Mouse (Mus musculus): ENCODE data around the gene Ccdc24.

- TF ChIP-seq GATA1 (IDR thresholded peaks at IDR 0.05; ENCODE audit: low read length) (no peak), TAL1 (IDR thresholded peaks at IDR 0.05; ENCODE audit: low read length) (no peak)
These were observed 31.5 kb downstream of the Ccdc24 start for GRCm38 (mm10) chr4:117840821-117841220.

Measured in erythroblast, embryonic 14.5 days (primary cell).